Mouse (Mus musculus) liver, adult 2 months (tissue): ENCODE data around the gene Gm45785. TPM values are rescaled to one million over a fixed set of nuclear protein-coding genes. Genes with fewer than 3 reads are reported as not detected.
A peak's percentile ranks its signal among the peaks of the same experiment; 100 is the strongest.

Experiments
- DNase-seq: peaks from one replicate; pipeline ENCODE4 v3.0.0-alpha.2; 2011; ENCODE audit warnings: low read depth, low spot score; ENCODE audit errors: extremely low read depth
- H3K27ac ChIP-seq: fragments of 200-500 bp; replicated peaks from 2 replicates; pipeline ENCODE4 v1.5.1; 2012; ENCODE audit warnings: low read depth, mild to moderate bottlenecking, control low read depth, inconsistent platforms, low read length; ENCODE audit not compliant: insufficient read depth
- H3K27me3 ChIP-seq: fragments of 200-500 bp; 2 replicates; pipeline ENCODE4 v1.6.1; 2012; ENCODE audit warnings: mild to moderate bottlenecking, moderate library complexity, low read length, inconsistent platforms; ENCODE audit not compliant: control insufficient read depth, insufficient read depth
- H3K36me3 ChIP-seq: fragments of 200-500 bp; 2 replicates; pipeline ENCODE4 v1.6.1; 2012; ENCODE audit warnings: low read length, inconsistent platforms; ENCODE audit not compliant: control insufficient read depth, insufficient read depth
- H3K4me1 ChIP-seq: fragments of 200-500 bp; 2 replicates; pipeline ENCODE4 v1.6.1; 2011; ENCODE audit warnings: low read length; ENCODE audit not compliant: control insufficient read depth, insufficient read depth
- H3K4me3 ChIP-seq: fragments of 200-500 bp; 2 replicates; pipeline ENCODE4 v1.5.1; 2011; ENCODE audit warnings: low read depth, mild to moderate bottlenecking, control low read depth, low read length, moderate library complexity; ENCODE audit not compliant: insufficient read depth
- H3K79me2 ChIP-seq: fragments of 200-500 bp; 2 replicates; pipeline ENCODE4 v1.6.1; 2012; ENCODE audit warnings: inconsistent platforms, mild to moderate bottlenecking, low read length, moderate library complexity; ENCODE audit not compliant: control insufficient read depth, insufficient read depth
- H3K9ac ChIP-seq: fragments of 200-500 bp; 2 replicates; pipeline ENCODE4 v1.6.1; 2012; ENCODE audit warnings: low read depth, mild to moderate bottlenecking, control low read depth, inconsistent platforms, low read length
- CTCF ChIP-seq: fragments of 200-500 bp; IDR thresholded peaks from 2 replicates; pipeline ENCODE4 v1.5.1; 2011; ENCODE audit warnings: low read depth, low read length, control low read depth
- POLR2A ChIP-seq: fragments of 200-500 bp; IDR thresholded peaks from 2 replicates; pipeline ENCODE4 v1.6.1; 2011; ENCODE audit warnings: low read length, control low read depth; ENCODE audit not compliant: insufficient read depth; ENCODE audit errors: extremely low read depth
- WGBS: fragments of 180-500 bp; shearing (Covaris S2); methylation state at CpG from one replicate; pipeline ENCODE4 v1.1.7; 2018; 5-methylcytosine and 5-hydroxymethylcytosine counted together
- polyA plus RNA-seq: library from polyadenylated mRNA; depleted of rRNA; stranded (reverse); fragments of >200 nt; gene quantifications from 2 replicates; pipeline ENCODE4 v1.2.3, GENCODE M21; 2012
- total RNA-seq: library from RNA; depleted of rRNA; stranded (reverse); fragments of >200 nt; gene quantifications from 2 replicates; pipeline ENCODE4 v1.2.3, GENCODE M21; 2014

Gm45785 gene
- total and polyA plus RNA-seq, 2 experiments: 1.4 TPM; not detected in 1

- Histone ChIP-seq H3K4me3 (no peak overlapping the region), H3K27ac (no peak overlapping the region), H3K27me3 (no peaks in the 10 kb centered on the region), H3K4me1 (peaks cover 3% of the 10 kb centered on the region; the same call in 1 of the 2 replicates), H3K9ac (no peak overlapping the region), H3K36me3 (0 out of 2 replicates have a peak, but pooled peaks cover 3% of the 10 kb centered on the region), H3K79me2 (no peaks in the 10 kb centered on the region)
- TF ChIP-seq POLR2A: no peak
- DNase-seq: no peak
- WGBS: 77% methylated on average over 7 of the region's 7 CpGs
These were observed 12.3 kb downstream of the Gm45785 start for GRCm38 (mm10) chr7:140843806-140844205.

- Histone ChIP-seq H3K27ac (no peak overlapping the region), H3K79me2 (peaks cover 3% of the 10 kb centered on the region; the same call in 1 of the 2 replicates), H3K4me1 (peaks cover 15% of the 10 kb centered on the region), H3K27me3 (no peaks in the 10 kb centered on the region), H3K4me3 (no peak overlapping the region), H3K36me3 (peaks cover 20% of the 10 kb centered on the region), H3K9ac (no peak overlapping the region)
- peak; percentile 50 for DNase-seq
- 43% methylated on average over 19 of the region's 19 CpGs for WGBS
- TF ChIP-seq POLR2A (no peak), CTCF (no peak)
These were observed 15.1 kb downstream of the Gm45785 start for GRCm38 (mm10) chr7:140840750-140841735.

GRCm38 (mm10) chr7:140839556-140839955, 16.6 kb downstream of the Gm45785 start:
- Histone ChIP-seq H3K4me3 (no peak overlapping the region), H3K36me3 (peaks cover 20% of the 10 kb centered on the region), H3K9ac (no peak overlapping the region), H3K4me1 (peaks cover 15% of the 10 kb centered on the region), H3K27me3 (no peaks in the 10 kb centered on the region), H3K79me2 (peaks cover 3% of the 10 kb centered on the region; the same call in 1 of the 2 replicates), H3K27ac (no peak overlapping the region)
- WGBS: 76% methylated on average over 5 of the region's 5 CpGs
- DNase-seq: no peak
- TF ChIP-seq POLR2A (no peak), CTCF (no peak)

- H3K27ac ChIP-seq: peak overlapping the region; percentile 98
- no peak for DNase-seq
- H3K79me2 ChIP-seq: peaks cover 3% of the 10 kb centered on the region; the same call in 1 of the 2 replicates
- H3K9ac ChIP-seq: peak overlapping the region; percentile 90
- H3K36me3 ChIP-seq: peaks cover 20% of the 10 kb centered on the region
- no peak for TF ChIP-seq POLR2A
- TF ChIP-seq CTCF: no peak
- no peaks in the 10 kb centered on the region for H3K27me3 ChIP-seq
- 30% methylated on average over 9 of the region's 9 CpGs for WGBS
- H3K4me3 ChIP-seq: peak overlapping the region; percentile 77
- peaks cover 15% of the 10 kb centered on the region for H3K4me1 ChIP-seq
These were observed 19.7 kb downstream of the Gm45785 start for GRCm38 (mm10) chr7:140836243-140837115.

GRCm38 (mm10) chr7:140835758-140836087, 20.4 kb downstream of the Gm45785 start:
- Histone ChIP-seq H3K4me1 (peaks cover 16% of the 10 kb centered on the region), H3K79me2 (peaks cover 3% of the 10 kb centered on the region; the same call in 1 of the 2 replicates), H3K9ac (peak overlapping the region; percentile 90), H3K27me3 (no peaks in the 10 kb centered on the region), H3K27ac (peak overlapping the region; percentile 98), H3K4me3 (peak overlapping the region; percentile 77), H3K36me3 (peaks cover 20% of the 10 kb centered on the region)
- peak; percentile 78 for DNase-seq
- TF ChIP-seq POLR2A (no peak), CTCF (no peak)
- WGBS: 11% methylated on average over 2 of the region's 2 CpGs
